Mouse (Mus musculus) midbrain, embryonic 15.5 days (tissue): Measurements from ENCODE around the gene Abcc1. TPM values are rescaled to one million over a fixed set of nuclear protein-coding genes. Genes with fewer than 3 reads are reported as not detected.

Experiments used
- ATAC-seq: fragments of 200-750 bp; cut with Nextera tagmentation; replicated peaks from 2 replicates; pipeline ENCODE4 v1.8.0; 2017; ENCODE audit warnings: moderate TSS enrichment
- H3K27ac ChIP-seq: fragments of 300-500 bp; sonication (generic); 2 replicates; pipeline ENCODE4 v1.5.1; 2015; ENCODE audit warnings: mild to moderate bottlenecking, inconsistent platforms
- H3K27me3 ChIP-seq: fragments of 300-500 bp; sonication (generic); replicated peaks from 2 replicates; pipeline ENCODE4 v1.6.1; 2015; ENCODE audit warnings: inconsistent platforms
- H3K36me3 ChIP-seq: fragments of 300-500 bp; sonication (generic); replicated peaks from 2 replicates; pipeline ENCODE4 v1.6.1; 2015; ENCODE audit warnings: inconsistent platforms
- H3K4me1 ChIP-seq: fragments of 300-500 bp; sonication (generic); 2 replicates; pipeline ENCODE4 v1.6.1; 2015; ENCODE audit warnings: inconsistent platforms
- H3K4me2 ChIP-seq: fragments of 300-500 bp; sonication (generic); 2 replicates; pipeline ENCODE4 v1.6.1; 2015; ENCODE audit warnings: inconsistent platforms, mild to moderate bottlenecking, moderate library complexity
- H3K4me3 ChIP-seq: fragments of 300-500 bp; sonication (generic); 2 replicates; pipeline ENCODE4 v1.5.1; 2015; ENCODE audit warnings: mild to moderate bottlenecking, inconsistent platforms
- H3K9ac ChIP-seq: fragments of 300-500 bp; sonication (generic); 2 replicates; pipeline ENCODE4 v1.6.1; 2015; ENCODE audit warnings: mild to moderate bottlenecking, inconsistent platforms
- H3K9me3 ChIP-seq: fragments of 300-500 bp; sonication (generic); 2 replicates; pipeline ENCODE4 v1.6.1; 2016; ENCODE audit warnings: inconsistent platforms
- WGBS: fragments of 180-500 bp; shearing (Covaris S2); methylation state at CpG from one replicate; pipeline ENCODE4 v1.1.7; 2015; ENCODE audit warnings: mixed read lengths; 5-methylcytosine and 5-hydroxymethylcytosine counted together
- polyA plus RNA-seq: library from polyadenylated mRNA; unstranded; fragments of >200 nt; fragmentation: Nextera tagmentation; extraction: Ambion mirVana; gene quantifications from 2 replicates; pipeline ENCODE4 v1.2.1, GENCODE M21; 2015

The Abcc1 gene
- polyA plus RNA-seq, 1 experiment from 2014 or later: 10.6 TPM

GRCm38 (mm10) chr16:14360931-14361330, 427 bp upstream of the Abcc1 start:
- Histone ChIP-seq H3K27me3 (no peaks in the 10 kb centered on the region), H3K9ac (peak overlapping the region; percentile 88), H3K4me1 (peaks cover 18% of the 10 kb centered on the region), H3K27ac (peak overlapping the region; percentile 60), H3K36me3 (no peaks in the 10 kb centered on the region), H3K4me3 (peak overlapping the region; percentile 96), H3K9me3 (no peaks in the 10 kb centered on the region), H3K4me2 (peak overlapping the region; percentile 71)
- ATAC-seq: peak; percentile 68
- WGBS: 1% methylated on average over 7 of the region's 7 CpGs

GRCm38 (mm10) chr16:14362099-14362820, 902 bp downstream of the Abcc1 start:
- 25% methylated on average over 7 of the region's 7 CpGs for WGBS
- Histone ChIP-seq H3K27me3 (no peaks in the 10 kb centered on the region), H3K27ac (no peak overlapping the region), H3K4me3 (peak overlapping the region; percentile 96), H3K36me3 (no peaks in the 10 kb centered on the region), H3K4me1 (peaks cover 18% of the 10 kb centered on the region), H3K4me2 (peak overlapping the region; percentile 71), H3K9ac (peak overlapping the region; percentile 88), H3K9me3 (no peaks in the 10 kb centered on the region)
- ATAC-seq: no peak

GRCm38 (mm10) chr16:14363496-14363895, 2.1 kb downstream of the Abcc1 start:
- Histone ChIP-seq H3K27me3 (no peaks in the 10 kb centered on the region), H3K9me3 (no peaks in the 10 kb centered on the region), H3K4me1 (peaks cover 18% of the 10 kb centered on the region), H3K27ac (no peak overlapping the region), H3K9ac (no peak overlapping the region), H3K4me3 (no peak overlapping the region), H3K4me2 (no peak overlapping the region), H3K36me3 (no peaks in the 10 kb centered on the region)
- no peak for ATAC-seq
- WGBS: 94% methylated on average over 3 of the region's 3 CpGs

- WGBS: 93% methylated on average over 6 of the region's 6 CpGs
- no peaks in the 10 kb centered on the region for H3K36me3 ChIP-seq
- ATAC-seq: no peak
These were observed 2.7 kb downstream of the Abcc1 start for GRCm38 (mm10) chr16:14364066-14364465.

GRCm38 (mm10) chr16:14365457-14365856, 4.1 kb downstream of the Abcc1 start:
- Histone ChIP-seq H3K9me3 (no peaks in the 10 kb centered on the region), H3K4me2 (no peak overlapping the region), H3K27me3 (no peaks in the 10 kb centered on the region), H3K27ac (no peak overlapping the region), H3K9ac (no peak overlapping the region), H3K4me3 (no peak overlapping the region), H3K4me1 (peaks cover 18% of the 10 kb centered on the region), H3K36me3 (no peaks in the 10 kb centered on the region)
- WGBS: 83% methylated on average over 4 of the region's 4 CpGs
- ATAC-seq: no peak

More at GRCm38 (mm10) chr16:14364066-14364465, 2.7 kb downstream of the Abcc1 start:
- Histone ChIP-seq H3K9me3 (no peaks in the 10 kb centered on the region), H3K27me3 (no peaks in the 10 kb centered on the region), H3K27ac (no peak overlapping the region), H3K4me1 (peaks cover 18% of the 10 kb centered on the region), H3K9ac (no peak overlapping the region), H3K4me2 (no peak overlapping the region), H3K4me3 (no peak overlapping the region)

GRCm38 (mm10) chr16:14366017-14366416, 4.7 kb downstream of the Abcc1 start:
- no peak for ATAC-seq
- no peak overlapping the region for H3K9ac ChIP-seq
- H3K4me1 ChIP-seq: peaks cover 13% of the 10 kb centered on the region
- 100% methylated on average over 1 of the region's 1 CpGs for WGBS
- no peak overlapping the region for H3K4me3 ChIP-seq
- no peak overlapping the region for H3K4me2 ChIP-seq
- H3K9me3 ChIP-seq: no peaks in the 10 kb centered on the region
- no peaks in the 10 kb centered on the region for H3K36me3 ChIP-seq
- H3K27me3 ChIP-seq: no peaks in the 10 kb centered on the region
- H3K27ac ChIP-seq: no peak overlapping the region

- no peak overlapping the region for H3K4me2 ChIP-seq
- no peaks in the 10 kb centered on the region for H3K4me1 ChIP-seq
- H3K27ac ChIP-seq: no peak overlapping the region
- no peak overlapping the region for H3K4me3 ChIP-seq
- 0 out of 2 replicates have a peak, but pooled peaks have one; percentile 27 for ATAC-seq
- 92% methylated on average over 1 of the region's 1 CpGs for WGBS
- no peaks in the 10 kb centered on the region for H3K27me3 ChIP-seq
- H3K9me3 ChIP-seq: no peaks in the 10 kb centered on the region
- no peaks in the 10 kb centered on the region for H3K36me3 ChIP-seq
- H3K9ac ChIP-seq: no peak overlapping the region
These were observed 10.0 kb downstream of the Abcc1 start for GRCm38 (mm10) chr16:14371367-14371766.

GRCm38 (mm10) chr16:14372382-14372781, 11.0 kb downstream of the Abcc1 start:
- Histone ChIP-seq H3K9me3 (no peaks in the 10 kb centered on the region), H3K4me2 (no peak overlapping the region), H3K36me3 (no peaks in the 10 kb centered on the region), H3K4me1 (no peaks in the 10 kb centered on the region), H3K27me3 (no peaks in the 10 kb centered on the region), H3K9ac (no peak overlapping the region), H3K4me3 (no peak overlapping the region), H3K27ac (no peak overlapping the region)
- WGBS: 89% methylated on average over 1 of the region's 1 CpGs
- ATAC-seq: no peak

- H3K36me3 ChIP-seq: no peaks in the 10 kb centered on the region
- no peak overlapping the region for H3K27ac ChIP-seq
- 63% methylated on average over 4 of the region's 4 CpGs for WGBS
- H3K4me1 ChIP-seq: no peaks in the 10 kb centered on the region
- no peaks in the 10 kb centered on the region for H3K9me3 ChIP-seq
- no peak overlapping the region for H3K4me3 ChIP-seq
- no peaks in the 10 kb centered on the region for H3K27me3 ChIP-seq
- ATAC-seq: no peak
- H3K9ac ChIP-seq: no peak overlapping the region
- no peak overlapping the region for H3K4me2 ChIP-seq
These were observed 11.5 kb downstream of the Abcc1 start for GRCm38 (mm10) chr16:14372817-14373301.

- H3K9me3 ChIP-seq: no peaks in the 10 kb centered on the region
- no peak overlapping the region for H3K4me3 ChIP-seq
- no peak for ATAC-seq
- H3K4me1 ChIP-seq: no peaks in the 10 kb centered on the region
- no peak overlapping the region for H3K4me2 ChIP-seq
- H3K27me3 ChIP-seq: no peaks in the 10 kb centered on the region
- WGBS: 90% methylated on average over 1 of the region's 1 CpGs
- H3K36me3 ChIP-seq: no peaks in the 10 kb centered on the region
- H3K27ac ChIP-seq: no peak overlapping the region
- H3K9ac ChIP-seq: no peak overlapping the region
These were observed 14.6 kb downstream of the Abcc1 start for GRCm38 (mm10) chr16:14375942-14376341.

GRCm38 (mm10) chr16:14376352-14376751, 15.0 kb downstream of the Abcc1 start:
- no peaks in the 10 kb centered on the region for H3K27me3 ChIP-seq
- WGBS: 64% methylated on average over 2 of the region's 2 CpGs
- no peak overlapping the region for H3K27ac ChIP-seq
- H3K9me3 ChIP-seq: no peaks in the 10 kb centered on the region
- no peak overlapping the region for H3K9ac ChIP-seq
- H3K4me1 ChIP-seq: no peaks in the 10 kb centered on the region
- ATAC-seq: no peak
- H3K4me2 ChIP-seq: no peak overlapping the region
- no peaks in the 10 kb centered on the region for H3K36me3 ChIP-seq
- no peak overlapping the region for H3K4me3 ChIP-seq

GRCm38 (mm10) chr16:14377321-14377720, 16.0 kb downstream of the Abcc1 start:
- Histone ChIP-seq H3K4me3 (no peak overlapping the region), H3K36me3 (no peaks in the 10 kb centered on the region), H3K9ac (no peak overlapping the region), H3K9me3 (no peaks in the 10 kb centered on the region), H3K27ac (no peak overlapping the region), H3K4me2 (no peak overlapping the region), H3K4me1 (no peaks in the 10 kb centered on the region), H3K27me3 (no peaks in the 10 kb centered on the region)
- no peak; the same call in 1 of the 2 replicates for ATAC-seq
- WGBS: 96% methylated on average over 2 of the region's 2 CpGs

- no peak overlapping the region for H3K4me3 ChIP-seq
- H3K9me3 ChIP-seq: no peaks in the 10 kb centered on the region
- WGBS: 86% methylated on average over 5 of the region's 5 CpGs
- no peak for ATAC-seq
- no peaks in the 10 kb centered on the region for H3K27me3 ChIP-seq
- no peak overlapping the region for H3K27ac ChIP-seq
- no peaks in the 10 kb centered on the region for H3K4me1 ChIP-seq
- H3K9ac ChIP-seq: no peak overlapping the region
- no peaks in the 10 kb centered on the region for H3K36me3 ChIP-seq
- H3K4me2 ChIP-seq: no peak overlapping the region
These were observed 17.3 kb downstream of the Abcc1 start for GRCm38 (mm10) chr16:14378654-14379053.
